Mouse (Mus musculus): ENCODE measurements around the gene Dst. TPM values are rescaled to one million over a fixed set of nuclear protein-coding genes. Genes with fewer than 3 reads are reported as not detected.

The Dst gene
- polyA plus RNA-seq, 1 experiment from 2014 or later, result 24.4 TPM

GRCm38 (mm10) chr1:34148039-34148438 is 240.0 kb downstream of the Dst start:
- Histone ChIP-seq H3K4me2 (no peak overlapping the region), H3K4me3 (no peak overlapping the region), H3K4me1 (peaks cover 12% of the 10 kb centered on the region), H3K9ac (no peak overlapping the region), H3K27me3 (no peaks in the 10 kb centered on the region), H3K36me3 (no peaks in the 10 kb centered on the region), H3K27ac (no peak overlapping the region), H3K9me3 (no peaks in the 10 kb centered on the region)
- WGBS, result 86% methylated on average over 11 of the region's 11 CpGs
- no peak for ATAC-seq (ENCODE audit: insufficient number of reproducible peaks, low FRiP score, low TSS enrichment, low read depth)

GRCm38 (mm10) chr1:34150416-34151093 is 242.5 kb downstream of the Dst start:
- no peaks in the 10 kb centered on the region for H3K27me3 ChIP-seq
- no peaks in the 10 kb centered on the region for H3K9me3 ChIP-seq
- H3K36me3 ChIP-seq, result no peaks in the 10 kb centered on the region
- peak overlapping the region; percentile 64 for H3K27ac ChIP-seq
- WGBS, result 37% methylated on average over 10 of the region's 10 CpGs
- H3K4me3 ChIP-seq, result no peak overlapping the region
- peak; percentile 72; the same call in 1 of the 2 replicates for ATAC-seq (ENCODE audit: insufficient number of reproducible peaks, low FRiP score, low TSS enrichment, low read depth)
- peaks cover 6% of the 10 kb centered on the region; the same call in 1 of the 2 replicates for H3K4me1 ChIP-seq
- no peak overlapping the region for H3K9ac ChIP-seq
- H3K4me2 ChIP-seq, result no peak overlapping the region

- H3K36me3 ChIP-seq, result no peaks in the 10 kb centered on the region
- no peaks in the 10 kb centered on the region for H3K9me3 ChIP-seq
- no peak overlapping the region for H3K4me2 ChIP-seq
- H3K27me3 ChIP-seq, result no peaks in the 10 kb centered on the region
- no peak overlapping the region for H3K27ac ChIP-seq
- H3K4me3 ChIP-seq, result no peak overlapping the region
- H3K4me1 ChIP-seq, result peaks cover 6% of the 10 kb centered on the region; the same call in 1 of the 2 replicates
- no peak for ATAC-seq (ENCODE audit: insufficient number of reproducible peaks, low FRiP score, low TSS enrichment, low read depth)
- 87% methylated on average over 5 of the region's 5 CpGs for WGBS
- H3K9ac ChIP-seq, result no peak overlapping the region
Measured at GRCm38 (mm10) chr1:34152683-34153082, 244.7 kb downstream of the Dst start.

- WGBS, result 61% methylated on average over 7 of the region's 7 CpGs
- H3K36me3 ChIP-seq, result no peaks in the 10 kb centered on the region
- no peak overlapping the region for H3K9ac ChIP-seq
- no peaks in the 10 kb centered on the region for H3K9me3 ChIP-seq
- H3K4me1 ChIP-seq, result no peaks in the 10 kb centered on the region
- ATAC-seq (ENCODE audit: insufficient number of reproducible peaks, low FRiP score, low TSS enrichment, low read depth), result no peak
- H3K27me3 ChIP-seq, result no peaks in the 10 kb centered on the region
- H3K4me3 ChIP-seq, result no peak overlapping the region
- H3K4me2 ChIP-seq, result no peak overlapping the region
- no peak overlapping the region for H3K27ac ChIP-seq
Measured at GRCm38 (mm10) chr1:34156058-34156457, 248.0 kb downstream of the Dst start.

- H3K4me3 ChIP-seq, result no peak overlapping the region
- H3K9ac ChIP-seq, result no peak overlapping the region
- no peak overlapping the region for H3K4me2 ChIP-seq
- ATAC-seq (ENCODE audit: insufficient number of reproducible peaks, low FRiP score, low TSS enrichment, low read depth), result no peak
- H3K27me3 ChIP-seq, result no peaks in the 10 kb centered on the region
- no peaks in the 10 kb centered on the region for H3K4me1 ChIP-seq
- no peaks in the 10 kb centered on the region for H3K9me3 ChIP-seq
- WGBS, result 81% methylated on average over 10 of the region's 10 CpGs
- H3K36me3 ChIP-seq, result no peaks in the 10 kb centered on the region
- no peak overlapping the region for H3K27ac ChIP-seq
Measured at GRCm38 (mm10) chr1:34157702-34158101, 249.7 kb downstream of the Dst start.

- no peaks in the 10 kb centered on the region for H3K4me1 ChIP-seq
- no peak overlapping the region for H3K4me3 ChIP-seq
- no peaks in the 10 kb centered on the region for H3K9me3 ChIP-seq
- H3K27ac ChIP-seq, result no peak overlapping the region
- WGBS, result 74% methylated on average over 11 of the region's 11 CpGs
- no peaks in the 10 kb centered on the region for H3K27me3 ChIP-seq
- H3K4me2 ChIP-seq, result no peak overlapping the region
- no peak overlapping the region for H3K9ac ChIP-seq
- no peaks in the 10 kb centered on the region for H3K36me3 ChIP-seq
- no peak for ATAC-seq (ENCODE audit: insufficient number of reproducible peaks, low FRiP score, low TSS enrichment, low read depth)
Measured at GRCm38 (mm10) chr1:34158822-34159221, 250.8 kb downstream of the Dst start.

- ATAC-seq (ENCODE audit: insufficient number of reproducible peaks, low FRiP score, low TSS enrichment, low read depth), result no peak
- Histone ChIP-seq H3K4me2 (no peak overlapping the region), H3K27ac (no peak overlapping the region), H3K4me3 (peak overlapping the region; percentile 20), H3K9me3 (no peaks in the 10 kb centered on the region), H3K36me3 (peaks cover 5% of the 10 kb centered on the region; the same call in 1 of the 2 replicates), H3K27me3 (no peaks in the 10 kb centered on the region), H3K4me1 (no peaks in the 10 kb centered on the region), H3K9ac (no peak overlapping the region)
- WGBS, result 66% methylated on average over 7 of the region's 7 CpGs
Measured at GRCm38 (mm10) chr1:34159898-34160297, 251.9 kb downstream of the Dst start.

GRCm38 (mm10) chr1:34164616-34165295 is 256.7 kb downstream of the Dst start:
- 67% methylated on average over 14 of the region's 14 CpGs for WGBS
- Histone ChIP-seq H3K9ac (no peak overlapping the region), H3K4me3 (no peak overlapping the region), H3K4me2 (no peak overlapping the region), H3K27ac (no peak overlapping the region), H3K36me3 (peaks cover 27% of the 10 kb centered on the region), H3K27me3 (no peaks in the 10 kb centered on the region), H3K9me3 (no peaks in the 10 kb centered on the region), H3K4me1 (no peaks in the 10 kb centered on the region)
- no peak for ATAC-seq (ENCODE audit: insufficient number of reproducible peaks, low FRiP score, low TSS enrichment, low read depth)

GRCm38 (mm10) chr1:34165926-34166325 is 257.9 kb downstream of the Dst start:
- H3K4me1 ChIP-seq, result no peaks in the 10 kb centered on the region
- no peaks in the 10 kb centered on the region for H3K9me3 ChIP-seq
- WGBS, result 96% methylated on average over 4 of the region's 4 CpGs
- H3K4me2 ChIP-seq, result no peak overlapping the region
- H3K27me3 ChIP-seq, result no peaks in the 10 kb centered on the region
- no peak overlapping the region for H3K27ac ChIP-seq
- H3K4me3 ChIP-seq, result no peak overlapping the region
- peaks cover 38% of the 10 kb centered on the region for H3K36me3 ChIP-seq
- ATAC-seq (ENCODE audit: insufficient number of reproducible peaks, low FRiP score, low TSS enrichment, low read depth), result no peak
- H3K9ac ChIP-seq, result no peak overlapping the region

GRCm38 (mm10) chr1:34167151-34168057 is 259.4 kb downstream of the Dst start:
- no peaks in the 10 kb centered on the region for H3K4me1 ChIP-seq
- H3K9ac ChIP-seq, result no peak overlapping the region
- WGBS, result 62% methylated on average over 19 of the region's 19 CpGs
- no peak for ATAC-seq (ENCODE audit: insufficient number of reproducible peaks, low FRiP score, low TSS enrichment, low read depth)
- 0 out of 2 replicates have a peak overlapping the region, but pooled peaks have one; percentile 2 for H3K27ac ChIP-seq
- H3K9me3 ChIP-seq, result no peaks in the 10 kb centered on the region
- H3K4me2 ChIP-seq, result no peak overlapping the region
- H3K4me3 ChIP-seq, result no peak overlapping the region
- H3K36me3 ChIP-seq, result peaks cover 51% of the 10 kb centered on the region
- no peaks in the 10 kb centered on the region for H3K27me3 ChIP-seq

GRCm38 (mm10) chr1:34169086-34169485 is 261.1 kb downstream of the Dst start:
- Histone ChIP-seq H3K4me1 (no peaks in the 10 kb centered on the region), H3K36me3 (peaks cover 63% of the 10 kb centered on the region)
- no peak for ATAC-seq (ENCODE audit: insufficient number of reproducible peaks, low FRiP score, low TSS enrichment, low read depth)

More at GRCm38 (mm10) chr1:34169086-34169485, 261.1 kb downstream of the Dst start:
- no peaks in the 10 kb centered on the region for H3K9me3 ChIP-seq
- no peak overlapping the region for H3K9ac ChIP-seq
- H3K27me3 ChIP-seq, result no peaks in the 10 kb centered on the region
- no peak overlapping the region for H3K4me2 ChIP-seq
- H3K4me3 ChIP-seq, result no peak overlapping the region
- H3K27ac ChIP-seq, result no peak overlapping the region
- WGBS, result 84% methylated on average over 12 of the region's 12 CpGs
